Mouse (Mus musculus): ENCODE measurements around the gene Gm36245. TPM values are rescaled to one million over a fixed set of nuclear protein-coding genes. Genes with fewer than 3 reads are reported as not detected.

Gm36245 gene
- polyA plus RNA-seq (2012; rRNA removed): not detected in 2 replicates

GRCm38 (mm10) chr15:77598958-77599357 lies at the start of gene Gm36245:
Gene Gm36245 (plus strand): TSS chr15:77599258.

GRCm38 (mm10) chr15:77561792-77562191 lies 37.3 kb upstream of the Gm36245 start, which contains the start of gene 1700025B11Rik:
Gene 1700025B11Rik (minus strand): TSS chr15:77561892.

GRCm38 (mm10) chr15:77595961-77596360 lies 3.1 kb upstream of the Gm36245 start, which contains the start of gene Apol10b:
Gene Apol10b (minus strand): TSS chr15:77596125.

GRCm38 (mm10) chr15:77643176-77643575 lies 44.1 kb downstream of the Gm36245 start, which contains the start of gene Apol11b:
Gene Apol11b (minus strand): TSS chr15:77643286.

Other genes with a start within 250 kb of the Gm36245 start
- gene Apol7a, start 200.1 kb upstream of the Gm36245 start, polyA plus RNA-seq (2012; rRNA removed): 0.14 and 0.19 TPM in 2 replicates
- gene Apol9a, start 188.1 kb upstream of the Gm36245 start, polyA plus RNA-seq (2012; rRNA removed): 0.28 and 0.67 TPM in 2 replicates
- 0.05 TPM in 1 of 2 replicates, not detected in the other for gene Apol7b, start 151.8 kb upstream of the Gm36245 start, polyA plus RNA-seq (2012; rRNA removed)
- gene Apol10a, start 122.2 kb upstream of the Gm36245 start, polyA plus RNA-seq (2012; rRNA removed): not detected in 2 replicates
- not detected in 2 replicates for gene Apol11a, start 91.0 kb upstream of the Gm36245 start, polyA plus RNA-seq (2012; rRNA removed)
- not detected in 2 replicates for gene Apol7c, start 65.9 kb upstream of the Gm36245 start, polyA plus RNA-seq (2012; rRNA removed)
- not detected in 2 replicates for gene 1700025B11Rik, start 37.4 kb upstream of the Gm36245 start, polyA plus RNA-seq (2012; rRNA removed)
- 0.03 and 0.05 TPM in 2 replicates for gene Apol10b, start 3.1 kb upstream of the Gm36245 start, polyA plus RNA-seq (2012; rRNA removed)
- not detected in 2 replicates for gene Apol11b, start 44.0 kb downstream of the Gm36245 start, polyA plus RNA-seq (2012; rRNA removed)
- gene Apol7e, start 99.6 kb downstream of the Gm36245 start, polyA plus RNA-seq (2012; rRNA removed): 0.04 TPM in 2 replicates
- gene Apol9b, start 129.8 kb downstream of the Gm36245 start, polyA plus RNA-seq (2012; rRNA removed): 0.09 and 0.23 TPM in 2 replicates
- gene Apol8, start 157.7 kb downstream of the Gm36245 start, polyA plus RNA-seq (2012; rRNA removed): 0.25 and 0.27 TPM in 2 replicates
- gene Myh9, start 242.9 kb downstream of the Gm36245 start, polyA plus RNA-seq (2012; rRNA removed): 14.5 and 16.3 TPM in 2 replicates